Mouse (Mus musculus) thymus, adult 2 months (tissue): ENCODE measurements around the gene Mad2l2. TPM values are rescaled to one million over a fixed set of nuclear protein-coding genes. Genes with fewer than 3 reads are reported as not detected.
A peak's percentile ranks its signal among the peaks of the same experiment; 100 is the strongest.

Experiments used
- DNase-seq: peaks from one replicate; pipeline ENCODE4 v3.0.0; 2021
- H3K27ac ChIP-seq: fragments of 200-500 bp; 2 replicates; pipeline ENCODE4 v1.5.1; 2012; ENCODE audit warnings: low read length, control low read depth; ENCODE audit not compliant: control insufficient read depth, insufficient read depth
- H3K27me3 ChIP-seq: fragments of 200-500 bp; 2 replicates; pipeline ENCODE4 v1.6.1; 2012; ENCODE audit warnings: mild to moderate bottlenecking, low read length, moderate library complexity, mixed read lengths; ENCODE audit not compliant: control insufficient read depth, insufficient read depth
- H3K36me3 ChIP-seq: fragments of 200-500 bp; 2 replicates; pipeline ENCODE4 v1.6.1; 2012; ENCODE audit warnings: mild to moderate bottlenecking, low read length, moderate library complexity; ENCODE audit not compliant: control insufficient read depth, insufficient read depth
- H3K4me1 ChIP-seq: fragments of 200-500 bp; replicated peaks from 2 replicates; pipeline ENCODE4 v1.6.1; 2012; ENCODE audit warnings: low read length; ENCODE audit not compliant: control insufficient read depth, insufficient read depth
- H3K4me3 ChIP-seq: fragments of 200-500 bp; 2 replicates; pipeline ENCODE4 v1.5.1; 2012; ENCODE audit warnings: mild to moderate bottlenecking, low read length, control low read depth, moderate library complexity; ENCODE audit not compliant: control insufficient read depth, insufficient read depth
- CTCF ChIP-seq: fragments of 200-500 bp; IDR thresholded peaks from 2 replicates; pipeline ENCODE4 v1.5.1; 2012; ENCODE audit warnings: mild to moderate bottlenecking, control low read depth, low read length, moderate library complexity, borderline replicate concordance; ENCODE audit not compliant: control insufficient read depth, poor library complexity, insufficient read depth; ENCODE audit errors: extremely low read depth
- POLR2A ChIP-seq: fragments of 200-500 bp; IDR thresholded peaks from 2 replicates; pipeline ENCODE4 v1.6.1; 2012; ENCODE audit warnings: mild to moderate bottlenecking, low read length, control low read depth, moderate library complexity; ENCODE audit not compliant: control insufficient read depth, poor library complexity, insufficient read depth; ENCODE audit errors: extremely low read depth
- WGBS: fragments of 180-500 bp; shearing (Covaris S2); methylation state at CpG from one replicate; pipeline ENCODE4 v1.1.7; 2018; 5-methylcytosine and 5-hydroxymethylcytosine counted together
- polyA plus RNA-seq: library from polyadenylated mRNA; depleted of rRNA; stranded (reverse); fragments of >200 nt; gene quantifications from 2 replicates; pipeline ENCODE4 v1.2.3, GENCODE M21; 2012

Mad2l2 gene
- polyA plus RNA-seq, 1 experiment: 37.7 TPM

GRCm38 (mm10) chr4:148130561-148131413 is 603 bp downstream of the Mad2l2 start, which contains the start of gene Draxin:
Draxin (minus strand) TSS chr4:148130698.
- Histone ChIP-seq H3K27ac (no peak within 1 kb of the TSS), H3K4me1 (peaks cover 11% of the 10 kb centered on the region; the same call in 1 of the 2 replicates), H3K27me3 (peaks cover 18% of the 10 kb centered on the region), H3K4me3 (peak within 1 kb of the TSS; percentile 37), H3K36me3 (no peaks in the 10 kb centered on the region)
- TF ChIP-seq POLR2A (no peak), CTCF (no peak)
- WGBS: 1% methylated on average over 83 of the region's 87 CpGs
- DNase-seq: peak; percentile 38

DNA sequence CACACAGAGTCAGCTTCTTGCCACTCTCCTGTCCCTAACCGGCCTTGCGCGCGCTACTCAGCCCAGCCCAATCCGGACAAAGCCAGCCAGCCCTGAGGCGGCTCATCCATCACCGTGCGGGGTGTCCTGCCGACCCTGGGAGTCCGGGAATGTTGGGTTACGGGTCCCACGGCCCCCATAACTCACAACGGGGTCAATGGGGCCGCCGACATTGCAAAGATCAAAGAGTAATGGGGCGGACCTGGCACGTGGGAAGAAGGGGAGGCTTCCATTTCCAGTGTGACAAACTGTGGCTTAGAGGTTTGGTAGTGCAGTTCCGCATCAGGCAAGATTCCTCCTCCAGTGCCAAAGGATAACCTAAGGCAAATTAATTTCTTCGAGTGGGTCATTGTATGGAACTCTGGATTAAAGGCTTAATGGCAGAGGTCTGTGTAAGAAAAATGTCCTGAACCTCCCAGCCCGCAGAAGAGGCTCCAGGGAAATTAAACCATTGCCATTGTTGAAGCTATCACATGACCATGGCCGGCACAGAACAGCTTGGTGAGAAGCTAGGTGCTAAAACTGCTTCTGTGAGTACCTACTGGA is 1.4 kb downstream of the Mad2l2 start:
- Histone ChIP-seq H3K27me3 (peaks cover 18% of the 10 kb centered on the region), H3K36me3 (no peaks in the 10 kb centered on the region), H3K4me1 (peaks cover 11% of the 10 kb centered on the region; the same call in 1 of the 2 replicates), H3K4me3 (no peak overlapping the region), H3K27ac (no peak overlapping the region)
- WGBS: 5% methylated on average over 21 of the region's 21 CpGs
- no peak for TF ChIP-seq POLR2A
- no peak for TF ChIP-seq CTCF
- no peak for DNase-seq

- 51% methylated on average over 8 of the region's 8 CpGs for WGBS
- Histone ChIP-seq H3K27me3 (peaks cover 8% of the 10 kb centered on the region), H3K36me3 (no peaks in the 10 kb centered on the region), H3K27ac (no peak overlapping the region), H3K4me1 (peaks cover 11% of the 10 kb centered on the region; the same call in 1 of the 2 replicates), H3K4me3 (no peak overlapping the region)
- TF ChIP-seq CTCF: no peak
- no peak for DNase-seq
Measured at GRCm38 (mm10) chr4:148134988-148135387, 4.8 kb downstream of the Mad2l2 start.

DNA sequence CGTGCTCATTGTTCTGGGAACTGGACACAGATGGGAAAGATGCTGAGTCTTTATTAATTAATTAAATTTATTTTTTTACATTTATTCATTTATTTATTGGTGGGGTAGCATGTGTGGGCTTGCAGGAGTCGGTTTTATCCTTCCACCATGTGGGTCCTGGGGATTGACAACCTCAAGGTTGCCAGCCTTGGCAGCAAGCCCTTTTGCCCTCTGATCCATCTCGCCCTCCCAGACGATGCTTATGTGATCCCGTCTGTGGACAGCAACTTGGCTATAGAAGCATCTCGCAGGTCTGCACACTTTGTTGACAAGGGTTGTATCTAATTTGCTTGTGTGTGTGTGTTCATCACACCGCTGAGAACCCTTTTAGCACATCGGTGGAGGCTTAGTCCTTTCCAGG is 7.3 kb downstream of the Mad2l2 start:
- Histone ChIP-seq H3K4me3 (no peak overlapping the region), H3K27me3 (no peaks in the 10 kb centered on the region), H3K36me3 (no peaks in the 10 kb centered on the region), H3K27ac (no peak overlapping the region), H3K4me1 (peaks cover 6% of the 10 kb centered on the region)
- no peak for DNase-seq
- TF ChIP-seq CTCF (no peak), POLR2A (no peak)
- WGBS: 89% methylated on average over 8 of the region's 8 CpGs

DNA sequence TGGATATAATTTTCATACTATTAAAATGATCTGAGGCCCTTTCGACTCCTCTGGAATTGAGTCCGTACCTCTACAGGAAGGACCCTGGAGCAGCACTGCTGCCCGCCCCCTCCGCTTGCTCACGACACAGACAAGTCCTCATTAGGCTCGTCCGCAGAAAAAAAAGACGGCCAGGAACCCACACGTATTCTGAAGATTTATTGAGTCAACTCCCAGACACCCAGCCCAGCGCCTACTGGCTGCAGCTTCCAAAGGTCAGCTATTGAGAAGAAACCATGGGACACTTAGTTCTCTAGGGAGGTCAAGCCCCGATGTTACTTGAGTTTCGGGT is 9.5 kb downstream of the Mad2l2 start:
- Histone ChIP-seq H3K27ac (no peak overlapping the region), H3K4me3 (peak overlapping the region; percentile 70), H3K27me3 (no peaks in the 10 kb centered on the region), H3K36me3 (no peaks in the 10 kb centered on the region), H3K4me1 (peaks cover 6% of the 10 kb centered on the region)
- TF ChIP-seq POLR2A (no peak), CTCF (no peak)
- 0% methylated on average over 12 of the region's 12 CpGs for WGBS
- DNase-seq: peak; percentile 43

GRCm38 (mm10) chr4:148140098-148141011 is 10.2 kb downstream of the Mad2l2 start:
- peaks cover 6% of the 10 kb centered on the region for H3K4me1 ChIP-seq
- peak; percentile 93 for DNase-seq
- peak overlapping the region; percentile 70 for H3K4me3 ChIP-seq
- no peaks in the 10 kb centered on the region; the same call in 1 of the 2 replicates for H3K36me3 ChIP-seq
- TF ChIP-seq CTCF: peak; percentile 70; the same call in 1 of the 2 replicates
- peak; percentile 56 for TF ChIP-seq POLR2A
- WGBS: under 1% methylated on average over 65 of the region's 65 CpGs
- H3K27ac ChIP-seq: peak overlapping the region; percentile 49; the same call in 1 of the 2 replicates
- no peaks in the 10 kb centered on the region for H3K27me3 ChIP-seq
